Mouse (Mus musculus) stomach, embryonic 14.5 days (tissue): ENCODE results near the gene Pard3. TPM values are rescaled to one million over a fixed set of nuclear protein-coding genes. Genes with fewer than 3 reads are reported as not detected.

ENCODE experiments used
- ATAC-seq: fragments of 200-750 bp; cut with Nextera tagmentation; 2 replicates; pipeline ENCODE4 v1.8.0; 2017; ENCODE audit warnings: low read depth, moderate TSS enrichment; ENCODE audit not compliant: insufficient number of reproducible peaks, insufficient read depth, low FRiP score
- H3K27ac ChIP-seq: fragments of 300-500 bp; sonication (generic); 2 replicates; pipeline ENCODE4 v1.5.1; 2014; ENCODE audit warnings: mild to moderate bottlenecking, low read length, moderate library complexity, mixed read lengths
- H3K27me3 ChIP-seq: fragments of 300-500 bp; sonication (generic); 2 replicates; pipeline ENCODE4 v1.6.1; 2014; ENCODE audit warnings: low read length, control low read depth, mixed read lengths; ENCODE audit not compliant: control insufficient read depth, insufficient read depth
- H3K36me3 ChIP-seq: fragments of 300-500 bp; sonication (generic); 2 replicates; pipeline ENCODE4 v1.6.1; 2014; ENCODE audit warnings: mild to moderate bottlenecking, control low read depth, low read length, moderate library complexity, mixed read lengths; ENCODE audit not compliant: control insufficient read depth, insufficient read depth
- H3K4me1 ChIP-seq: fragments of 300-500 bp; sonication (generic); 2 replicates; pipeline ENCODE4 v1.6.1; 2014; ENCODE audit warnings: low read length, control low read depth, mixed read lengths; ENCODE audit not compliant: control insufficient read depth, insufficient read depth
- H3K4me2 ChIP-seq: fragments of 300-500 bp; sonication (generic); replicated peaks from 2 replicates; pipeline ENCODE4 v1.6.1; 2014; ENCODE audit warnings: low read depth, low read length, control low read depth
- H3K4me3 ChIP-seq: fragments of 300-500 bp; sonication (generic); 2 replicates; pipeline ENCODE4 v1.5.1; 2014; ENCODE audit warnings: low read depth, low read length, control low read depth
- H3K9ac ChIP-seq: fragments of 300-500 bp; sonication (generic); replicated peaks from 2 replicates; pipeline ENCODE4 v1.6.1; 2014; ENCODE audit warnings: low read depth, mild to moderate bottlenecking, control low read depth, low read length, moderate library complexity, mixed read lengths
- H3K9me3 ChIP-seq: fragments of 300-500 bp; sonication (generic); 2 replicates; pipeline ENCODE4 v1.6.1; 2016; ENCODE audit warnings: low read depth, low read length, control low read depth; ENCODE audit not compliant: control insufficient read depth
- WGBS: fragments of 180-500 bp; shearing (Covaris S2); extraction: QIAGEN DNeasy Blood & Tissue Kit; methylation state at CpG from one replicate; pipeline ENCODE4 v1.1.7; 2014; 5-methylcytosine and 5-hydroxymethylcytosine counted together
- polyA plus RNA-seq: library from polyadenylated mRNA; unstranded; fragments of >200 nt; fragmentation: Nextera tagmentation; extraction: Ambion mirVana; gene quantifications from 2 replicates; pipeline ENCODE4 v1.2.1, GENCODE M21; 2014

Pard3 gene
- polyA plus RNA-seq, 1 experiment from 2014 or later, result 37.9 TPM

DNA sequence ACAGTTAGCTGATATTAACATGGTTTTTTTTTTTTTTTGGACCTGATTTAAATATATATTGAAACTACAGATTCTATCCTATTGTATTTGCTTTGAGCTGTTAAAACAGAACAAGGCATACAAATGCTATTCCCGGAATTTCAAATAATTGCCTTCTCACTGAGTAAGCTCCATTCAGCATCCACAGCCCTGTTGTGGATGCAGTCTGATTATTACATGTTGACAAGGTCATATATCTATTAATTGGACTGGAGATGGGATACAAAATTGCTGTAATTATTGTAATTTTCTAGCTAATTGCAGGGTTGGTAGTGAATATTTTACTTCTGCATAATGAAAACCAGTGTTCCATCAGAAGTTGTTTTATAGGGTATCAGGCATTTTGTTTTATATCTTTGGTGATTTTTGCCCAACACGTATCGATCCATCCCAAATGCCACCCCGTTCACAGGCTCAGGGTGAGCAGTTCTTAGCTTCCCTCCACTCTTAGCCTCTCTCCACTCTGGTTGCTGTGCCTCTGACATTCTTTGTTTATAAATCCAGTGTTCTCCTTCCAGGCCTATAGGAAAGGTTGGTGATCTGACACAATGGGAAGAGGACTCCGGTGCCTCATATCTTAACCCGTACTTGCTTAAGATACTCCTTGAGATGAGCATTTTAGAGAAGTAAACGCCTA lies 216.7 kb downstream of the Pard3 start:
- H3K9me3 ChIP-seq, result no peaks in the 10 kb centered on the region
- H3K4me3 ChIP-seq, result no peak overlapping the region
- H3K27ac ChIP-seq, result no peak overlapping the region
- peaks cover 6% of the 10 kb centered on the region; the same call in 1 of the 2 replicates for H3K36me3 ChIP-seq
- no peak overlapping the region for H3K4me2 ChIP-seq
- WGBS, result 91% methylated on average over 7 of the region's 7 CpGs
- no peaks in the 10 kb centered on the region for H3K27me3 ChIP-seq
- H3K9ac ChIP-seq, result no peak overlapping the region
- ATAC-seq, result no peak
- H3K4me1 ChIP-seq, result no peaks in the 10 kb centered on the region

DNA sequence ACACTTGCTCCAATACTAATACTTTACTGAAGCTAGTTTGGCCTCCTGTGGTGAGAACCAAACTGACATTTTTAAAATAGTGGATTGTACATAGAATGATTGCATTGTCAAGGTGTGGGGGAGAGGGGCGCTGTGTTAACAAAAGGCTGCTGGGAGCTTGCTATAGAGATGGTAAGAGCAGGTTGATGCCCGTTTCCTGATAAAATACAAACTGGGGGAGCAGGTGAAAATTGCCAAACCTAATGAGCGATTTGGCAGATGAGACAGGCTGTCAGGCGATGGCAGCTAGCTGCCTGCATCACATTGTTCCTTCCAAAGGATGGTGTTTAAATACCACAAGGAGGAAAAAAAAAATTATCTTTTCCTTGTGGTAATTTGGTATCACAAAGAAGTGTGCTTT lies 217.3 kb downstream of the Pard3 start:
- H3K4me1 ChIP-seq, result no peaks in the 10 kb centered on the region
- H3K27ac ChIP-seq, result no peak overlapping the region
- H3K4me2 ChIP-seq, result no peak overlapping the region
- H3K9me3 ChIP-seq, result no peaks in the 10 kb centered on the region
- H3K9ac ChIP-seq, result no peak overlapping the region
- H3K27me3 ChIP-seq, result no peaks in the 10 kb centered on the region
- ATAC-seq, result no peak
- peaks cover 6% of the 10 kb centered on the region; the same call in 1 of the 2 replicates for H3K36me3 ChIP-seq
- 87% methylated on average over 4 of the region's 4 CpGs for WGBS
- H3K4me3 ChIP-seq, result no peak overlapping the region

DNA sequence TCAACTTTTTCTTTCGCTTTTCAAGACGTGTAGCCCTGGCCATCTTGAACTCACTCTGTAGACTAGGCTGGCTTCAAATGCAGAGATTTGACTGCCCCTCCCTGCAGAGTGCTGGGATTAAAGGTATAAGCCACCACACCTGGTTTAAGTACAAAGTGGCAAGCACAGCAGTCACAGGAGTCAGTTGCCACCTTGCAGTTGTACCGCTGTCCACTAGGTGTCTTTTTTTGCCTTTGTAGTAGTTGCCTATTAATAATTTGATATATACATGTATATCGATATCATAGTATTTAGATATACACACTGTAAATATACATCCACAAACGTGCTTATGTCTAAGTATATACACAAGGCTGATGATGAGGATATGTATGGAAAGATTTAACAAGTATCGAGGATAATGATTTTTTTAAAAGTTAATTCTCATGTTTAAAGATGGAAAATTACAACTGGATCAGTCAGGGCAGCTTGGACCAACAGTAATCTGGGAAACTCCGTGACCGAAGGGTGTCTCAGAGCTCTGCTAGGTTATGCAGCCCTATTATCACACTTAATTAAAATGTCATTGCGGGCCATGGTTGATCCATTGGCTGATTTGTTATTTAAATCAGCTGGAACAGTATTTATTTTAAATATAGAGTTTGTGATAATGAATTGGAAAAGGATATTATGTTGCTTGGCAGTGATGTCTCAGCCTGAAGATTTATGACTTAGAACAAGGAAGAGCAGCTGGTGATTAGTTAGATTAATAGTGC lies 220.9 kb downstream of the Pard3 start:
- ATAC-seq, result no peak
- Histone ChIP-seq H3K4me1 (no peaks in the 10 kb centered on the region), H3K36me3 (no peaks in the 10 kb centered on the region), H3K27me3 (no peaks in the 10 kb centered on the region), H3K9me3 (no peaks in the 10 kb centered on the region), H3K9ac (no peak overlapping the region), H3K27ac (no peak overlapping the region), H3K4me3 (no peak overlapping the region), H3K4me2 (no peak overlapping the region)
- 87% methylated on average over 9 of the region's 9 CpGs for WGBS

DNA sequence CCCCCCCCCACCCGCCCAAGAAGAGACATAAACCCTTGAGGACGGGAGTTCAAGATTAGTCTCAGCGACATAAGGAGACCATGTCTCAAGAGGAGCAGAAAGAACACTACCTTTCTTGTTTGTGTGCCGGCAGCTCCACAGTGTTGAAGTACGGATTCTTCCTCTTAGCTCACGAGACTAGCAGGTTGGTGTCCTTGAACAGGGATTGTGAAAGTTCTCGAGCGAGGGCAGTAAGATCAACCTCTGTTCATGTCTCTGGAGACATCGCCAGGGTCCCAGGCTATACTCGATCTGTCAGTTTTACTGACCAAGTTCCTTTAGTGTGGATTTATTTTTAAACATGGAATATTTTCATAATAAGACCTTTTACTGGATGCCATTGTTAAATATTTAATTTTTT lies 224.1 kb downstream of the Pard3 start:
- H3K4me2 ChIP-seq, result no peak overlapping the region
- H3K4me1 ChIP-seq, result no peaks in the 10 kb centered on the region
- no peak overlapping the region for H3K27ac ChIP-seq
- H3K27me3 ChIP-seq, result no peaks in the 10 kb centered on the region
- no peak overlapping the region for H3K4me3 ChIP-seq
- no peak overlapping the region for H3K9ac ChIP-seq
- H3K9me3 ChIP-seq, result no peaks in the 10 kb centered on the region
- H3K36me3 ChIP-seq, result no peaks in the 10 kb centered on the region
- no peak for ATAC-seq
- WGBS, result 93% methylated on average over 10 of the region's 10 CpGs

DNA sequence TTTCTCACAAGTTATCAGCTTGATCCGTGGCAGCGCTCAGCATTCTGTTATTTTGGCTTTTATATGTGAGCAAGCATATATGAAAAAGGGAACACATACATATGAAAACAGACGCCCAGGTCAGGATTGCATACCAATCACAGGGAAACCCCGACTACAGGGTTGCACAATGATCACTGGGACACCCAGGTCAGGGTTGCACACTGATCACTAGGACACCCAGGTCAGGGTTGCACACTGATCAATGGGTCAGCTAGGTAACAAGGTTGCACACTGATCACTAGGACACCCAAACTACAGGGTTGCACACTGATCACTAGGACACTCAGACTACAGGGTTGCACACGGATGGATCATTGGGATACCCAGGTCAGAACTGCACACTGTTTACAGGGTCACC lies 228.6 kb downstream of the Pard3 start:
- Histone ChIP-seq H3K36me3 (no peaks in the 10 kb centered on the region), H3K9me3 (no peaks in the 10 kb centered on the region), H3K4me2 (no peak overlapping the region), H3K27me3 (no peaks in the 10 kb centered on the region), H3K4me1 (no peaks in the 10 kb centered on the region), H3K4me3 (no peak overlapping the region), H3K27ac (no peak overlapping the region), H3K9ac (no peak overlapping the region)
- 88% methylated on average over 5 of the region's 5 CpGs for WGBS
- ATAC-seq, result no peak

DNA sequence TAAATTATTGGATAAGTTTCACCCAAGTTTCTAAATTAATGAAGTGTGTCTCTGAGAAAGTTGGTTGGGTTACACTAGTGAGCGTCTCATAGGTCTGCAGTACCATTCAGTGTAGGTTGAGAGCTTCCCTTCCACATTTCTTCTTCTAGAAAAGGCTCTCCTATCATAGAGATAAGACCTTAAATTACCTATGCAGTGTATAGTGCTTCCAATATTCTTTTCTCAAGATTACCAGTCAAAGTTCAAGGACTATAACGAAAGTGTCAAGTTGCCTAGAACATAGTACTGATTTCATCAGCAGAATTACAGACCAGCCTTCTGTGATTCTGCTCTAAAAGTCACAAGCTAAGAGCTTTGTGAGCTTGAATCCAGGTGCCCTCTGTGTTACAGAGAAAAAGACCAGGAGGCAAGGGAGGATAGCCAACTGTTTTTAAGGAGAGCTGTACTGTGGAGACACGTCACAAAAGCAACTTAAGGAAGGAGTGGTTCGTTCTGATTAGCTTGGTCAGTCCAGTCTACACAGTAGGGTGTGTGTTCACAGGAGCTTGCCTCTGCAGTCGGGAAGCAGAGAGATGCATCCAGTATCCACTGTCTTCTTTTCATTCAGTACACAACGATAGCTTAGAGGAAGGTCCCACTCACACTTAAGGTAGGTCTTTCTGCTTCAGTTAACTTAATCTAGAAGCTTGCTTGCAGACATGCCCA lies 229.5 kb downstream of the Pard3 start:
- H3K36me3 ChIP-seq, result no peaks in the 10 kb centered on the region
- 80% methylated on average over 6 of the region's 6 CpGs for WGBS
- no peaks in the 10 kb centered on the region for H3K9me3 ChIP-seq
- no peak overlapping the region for H3K4me2 ChIP-seq
- no peak overlapping the region for H3K9ac ChIP-seq
- H3K27me3 ChIP-seq, result no peaks in the 10 kb centered on the region
- H3K4me3 ChIP-seq, result no peak overlapping the region
- H3K27ac ChIP-seq, result no peak overlapping the region
- no peak for ATAC-seq
- H3K4me1 ChIP-seq, result no peaks in the 10 kb centered on the region; the same call in 1 of the 2 replicates

DNA sequence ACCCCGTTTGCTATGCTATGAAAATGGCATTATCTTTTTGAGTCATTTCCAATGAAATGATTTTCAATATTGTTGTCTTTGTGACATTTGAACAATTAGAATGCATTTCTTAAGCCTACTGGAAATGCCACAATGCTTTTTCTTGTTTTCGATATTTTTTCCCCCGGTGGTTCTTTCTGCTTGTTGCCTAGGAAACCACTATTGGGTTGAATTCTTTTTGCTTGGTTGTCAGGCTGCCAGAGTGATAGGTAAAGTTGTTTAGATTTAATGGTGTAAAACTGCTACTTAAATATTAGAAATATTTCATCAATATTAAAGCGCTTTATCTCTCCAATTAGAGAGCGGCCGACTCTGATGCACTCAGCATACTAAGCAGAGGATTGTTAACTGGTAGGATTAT lies 230.4 kb downstream of the Pard3 start:
- no peak overlapping the region for H3K9ac ChIP-seq
- no peak overlapping the region for H3K4me3 ChIP-seq
- no peak overlapping the region for H3K4me2 ChIP-seq
- no peaks in the 10 kb centered on the region for H3K27me3 ChIP-seq
- H3K27ac ChIP-seq, result no peak overlapping the region
- no peak for ATAC-seq
- no peaks in the 10 kb centered on the region; the same call in 1 of the 2 replicates for H3K4me1 ChIP-seq
- no peaks in the 10 kb centered on the region for H3K36me3 ChIP-seq
- no peaks in the 10 kb centered on the region for H3K9me3 ChIP-seq
- 86% methylated on average over 6 of the region's 6 CpGs for WGBS

DNA sequence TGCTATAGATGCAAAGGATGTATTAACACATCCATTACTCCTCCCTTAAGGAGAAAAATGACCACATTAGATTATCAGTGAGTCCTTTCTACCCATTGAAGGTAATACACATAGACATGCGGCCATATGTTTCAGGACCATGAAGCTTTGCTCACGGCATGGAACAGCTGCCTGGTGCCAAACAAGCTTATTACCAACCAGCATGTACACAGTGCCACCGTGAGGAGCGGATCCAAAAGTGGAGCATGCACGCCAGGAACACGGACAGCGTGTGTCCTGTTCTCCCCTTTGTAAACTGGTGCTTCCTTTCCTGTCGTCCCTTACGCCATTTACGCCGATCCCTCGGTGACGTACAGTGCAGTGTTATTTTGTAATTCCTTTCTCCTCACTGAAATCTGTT lies 232.2 kb downstream of the Pard3 start:
- 87% methylated on average over 13 of the region's 13 CpGs for WGBS
- Histone ChIP-seq H3K4me2 (no peak overlapping the region), H3K9me3 (no peaks in the 10 kb centered on the region), H3K4me1 (no peaks in the 10 kb centered on the region; the same call in 1 of the 2 replicates), H3K27me3 (no peaks in the 10 kb centered on the region), H3K27ac (no peak overlapping the region), H3K4me3 (no peak overlapping the region), H3K9ac (no peak overlapping the region), H3K36me3 (no peaks in the 10 kb centered on the region)
- no peak for ATAC-seq
